Mouse (Mus musculus): ENCODE results near the gene Gm20388.

DNA sequence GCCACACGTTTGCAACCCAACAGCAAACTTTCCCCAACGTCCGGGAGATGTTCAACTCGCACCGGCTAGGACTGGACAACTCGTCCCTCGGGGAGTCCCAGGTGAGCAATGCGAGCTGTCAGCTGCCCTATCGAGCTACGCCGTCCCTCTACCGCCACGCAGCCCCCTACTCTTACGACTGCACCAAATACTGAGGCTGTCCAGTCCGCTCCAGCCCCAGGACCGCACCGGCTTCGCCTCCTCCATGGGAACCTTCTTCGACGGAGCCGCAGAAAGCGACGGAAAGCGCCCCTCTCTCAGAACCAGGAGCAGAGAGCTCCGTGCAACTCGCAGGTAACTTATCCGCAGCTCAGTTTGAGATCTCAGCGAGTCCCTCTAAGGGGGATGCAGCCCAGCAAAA is 1207.3 kb downstream of the Gm20388 start:
- TF ChIP-seq CTCF (IDR thresholded peaks at IDR 0.05; ENCODE audit: low read depth) (no peak), EP300 (IDR thresholded peaks at IDR 0.05; ENCODE audit: low read depth) (no peak)

All from liver, embryonic 14.5 days (tissue).